8 mouse cellular contexts compared by ENCODE assay signal in the genomic region with DNA sequence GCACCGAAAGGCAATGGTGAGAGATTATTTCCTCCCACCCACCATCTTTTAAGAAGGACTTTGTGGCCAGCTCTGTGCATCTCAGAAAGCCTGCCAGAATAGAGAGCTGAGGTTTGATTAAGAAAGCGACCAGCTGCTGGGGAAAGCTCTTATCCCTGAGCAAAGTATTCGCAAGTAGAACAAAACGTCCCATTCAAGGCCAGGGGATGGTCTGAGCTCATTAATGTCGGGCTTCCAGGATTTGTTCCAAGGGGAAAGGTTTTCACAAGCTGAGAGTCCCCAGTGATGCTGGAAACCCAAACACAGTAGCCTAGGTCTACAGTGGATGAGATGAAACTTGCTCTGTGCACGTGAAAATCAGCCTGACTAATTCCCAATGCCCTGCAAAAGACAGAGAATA.
DNase-seq lines count a peak whose midpoint lies in the region; ATAC-seq and TF ChIP-seq lines count a peak whose summit lies in the region.

No protein-coding gene starts in this region.

- no peak for ATAC-seq in kidney, embryonic 16.5 days (ENCODE audit: low FRiP score, low TSS enrichment)
- peak; percentile 33 for ATAC-seq in heart, embryonic 16.5 days (replicated peaks; ENCODE audit: extremely low read depth, insufficient read depth, low FRiP score)
- no peak for ATAC-seq in midbrain, embryonic 14.5 days (ENCODE audit: low FRiP score, low TSS enrichment)

- no peak overlapping the region for H3K9ac ChIP-seq in kidney, embryonic 16.5 days (replicated peaks; ENCODE audit: low read length)
- no peak overlapping the region for H3K9ac ChIP-seq in heart, embryonic 16.5 days (ENCODE audit: low read length)
- H3K9ac ChIP-seq in midbrain, embryonic 14.5 days (replicated peaks; ENCODE audit: low read length): no peak overlapping the region

- H3K4me2 ChIP-seq in kidney, embryonic 16.5 days (replicated peaks; ENCODE audit: low read depth, low read length): no peak overlapping the region
- H3K4me2 ChIP-seq in heart, embryonic 16.5 days (ENCODE audit: low read depth, low read length): no peak overlapping the region
- no peak overlapping the region for H3K4me2 ChIP-seq in midbrain, embryonic 14.5 days (ENCODE audit: low read length)

- H3K4me3 ChIP-seq in kidney, embryonic 16.5 days (ENCODE audit: low read length): no peak overlapping the region
- no peak overlapping the region for H3K4me3 ChIP-seq in embryonic fibroblast, embryonic 13.5 days (ENCODE audit: insufficient read depth, low read length)
- H3K4me3 ChIP-seq in heart, embryonic 16.5 days (ENCODE audit: low read length): no peak overlapping the region
- H3K4me3 ChIP-seq in midbrain, embryonic 14.5 days (replicated peaks; ENCODE audit: low read depth, low read length): no peak overlapping the region

- 39% methylated on average over 6 of the region's 6 CpGs for WGBS in kidney, embryonic 16.5 days
- 57% methylated on average over 6 of the region's 6 CpGs for WGBS in heart, embryonic 16.5 days
- WGBS in midbrain, embryonic 14.5 days: 24% methylated on average over 6 of the region's 6 CpGs

- TF ChIP-seq CTCF in embryonic fibroblast, embryonic 13.5 days (IDR thresholded peaks at IDR 0.05; ENCODE audit: borderline replicate concordance, insufficient read depth, low read length): no peak

- H3K27me3 ChIP-seq in kidney, embryonic 16.5 days (ENCODE audit: insufficient read depth, low read length): no peaks in the 10 kb centered on the region
- H3K27me3 ChIP-seq in heart, embryonic 16.5 days (ENCODE audit: control insufficient read depth, insufficient read depth, low read length): no peaks in the 10 kb centered on the region
- H3K27me3 ChIP-seq in midbrain, embryonic 14.5 days (ENCODE audit: control insufficient read depth, insufficient read depth, low read length): no peaks in the 10 kb centered on the region

- no peak for TF ChIP-seq POLR2A in embryonic fibroblast, embryonic 13.5 days (IDR thresholded peaks at IDR 0.05; ENCODE audit: low read depth, low read length)

- H3K36me3 ChIP-seq in kidney, embryonic 16.5 days (ENCODE audit: insufficient read depth, low read length): peaks cover 56% of the 10 kb centered on the region
- peaks cover 15% of the 10 kb centered on the region for H3K36me3 ChIP-seq in heart, embryonic 16.5 days (ENCODE audit: control insufficient read depth, insufficient read depth)
- peaks cover 56% of the 10 kb centered on the region for H3K36me3 ChIP-seq in midbrain, embryonic 14.5 days (ENCODE audit: control insufficient read depth, insufficient read depth, low read length)

- peaks cover 18% of the 10 kb centered on the region for H3K4me1 ChIP-seq in kidney, embryonic 16.5 days (ENCODE audit: insufficient read depth, low read length)
- peaks cover 22% of the 10 kb centered on the region for H3K4me1 ChIP-seq in embryonic fibroblast, embryonic 13.5 days (ENCODE audit: control insufficient read depth, insufficient read depth, low read length)
- H3K4me1 ChIP-seq in heart, embryonic 16.5 days (ENCODE audit: control insufficient read depth, insufficient read depth, low read length): 0 out of 2 replicates have a peak, but pooled peaks cover 6% of the 10 kb centered on the region
- 0 out of 2 replicates have a peak, but pooled peaks cover 3% of the 10 kb centered on the region for H3K4me1 ChIP-seq in midbrain, embryonic 14.5 days (ENCODE audit: control insufficient read depth, insufficient read depth, low read length)

- H3K27ac ChIP-seq in kidney, embryonic 16.5 days (ENCODE audit: low read length): peak overlapping the region; percentile 86; the same call in 1 of the 2 replicates
- peak overlapping the region; percentile 63 for H3K27ac ChIP-seq in embryonic fibroblast, embryonic 13.5 days (ENCODE audit: insufficient read depth, low read length)
- peak overlapping the region; percentile 8 for H3K27ac ChIP-seq in heart, embryonic 16.5 days (ENCODE audit: low read length)
- H3K27ac ChIP-seq in midbrain, embryonic 14.5 days (replicated peaks; ENCODE audit: low read depth, low read length): peak overlapping the region; percentile 41; the same call in 1 of the 2 replicates

- no peaks in the 10 kb centered on the region for H3K9me3 ChIP-seq in kidney, embryonic 16.5 days (ENCODE audit: low read length)
- no peaks in the 10 kb centered on the region for H3K9me3 ChIP-seq in heart, embryonic 16.5 days (replicated peaks; ENCODE audit: control insufficient read depth, low read length)
- H3K9me3 ChIP-seq in midbrain, embryonic 14.5 days (ENCODE audit: control insufficient read depth, low read length): no peaks in the 10 kb centered on the region

- DNase-seq in kidney, adult 11 months: no peak
- DNase-seq in midbrain, embryonic 14.5 days: peak; percentile 59
- no peak for DNase-seq in left cerebral cortex, adult 8-10 months (ENCODE audit: low spot score in 2 of 2)
- DNase-seq in layer of hippocampus, postnatal 36 days: no peak
- DNase-seq in left cerebral cortex, adult 11 months (ENCODE audit: low spot score): no peak

Comparison
In these comparisons a context has a peak if more than half of its experiments do, and no peak if none do; other contexts are left out.
1. H3K27ac ChIP-seq: peak in every context shown above with its lines; median percentile 86 in kidney, embryonic 16.5 days; 63 in embryonic fibroblast, embryonic 13.5 days; 41 in midbrain, embryonic 14.5 days; 8 in heart, embryonic 16.5 days.